Mouse (Mus musculus): ENCODE measurements around the gene Msi1. TPM values are rescaled to one million over a fixed set of nuclear protein-coding genes. Genes with fewer than 3 reads are reported as not detected.
"Not testable (repeated sequence)": the region's sequence is repeated elsewhere in the genome, so short reads cannot be mapped to it uniquely, and the experiment has no call there.

Msi1 gene
- polyA plus RNA-seq, 1 experiment: 0.14 TPM

GRCm38 (mm10) chr5:115437242-115437944, 8.0 kb downstream of the Msi1 start:
- TF ChIP-seq GATA1 (IDR thresholded peaks at IDR 0.05; ENCODE audit: low read length) (no peak), TAL1 (IDR thresholded peaks at IDR 0.05; ENCODE audit: low read length) (no peak)
- H3K4me3 ChIP-seq (replicated peaks): no peak overlapping the region
- H3K9me3 ChIP-seq (ENCODE audit: control insufficient read depth, low read length): no peaks in the 10 kb centered on the region
- no peaks in the 10 kb centered on the region for H3K4me1 ChIP-seq (ENCODE audit: control insufficient read depth)
- H3K36me3 ChIP-seq (ENCODE audit: control insufficient read depth): no peaks in the 10 kb centered on the region
- H3K27me3 ChIP-seq (ENCODE audit: control insufficient read depth): peaks cover 54% of the 10 kb centered on the region

- no peak overlapping the region for H3K4me3 ChIP-seq (replicated peaks)
- no peaks in the 10 kb centered on the region for H3K9me3 ChIP-seq (ENCODE audit: control insufficient read depth, low read length)
- H3K36me3 ChIP-seq (ENCODE audit: control insufficient read depth): no peaks in the 10 kb centered on the region
- H3K4me1 ChIP-seq (ENCODE audit: control insufficient read depth): no peaks in the 10 kb centered on the region
- H3K27me3 ChIP-seq (ENCODE audit: control insufficient read depth): peaks cover 49% of the 10 kb centered on the region
- TF ChIP-seq GATA1 (IDR thresholded peaks at IDR 0.05; ENCODE audit: low read length) (no peak), TAL1 (IDR thresholded peaks at IDR 0.05; ENCODE audit: low read length) (no peak)
These were observed 8.5 kb downstream of the Msi1 start for GRCm38 (mm10) chr5:115437945-115438315.

GRCm38 (mm10) chr5:115438667-115439066, 9.3 kb downstream of the Msi1 start:
- peaks cover 44% of the 10 kb centered on the region for H3K27me3 ChIP-seq (ENCODE audit: control insufficient read depth)
- no peaks in the 10 kb centered on the region for H3K4me1 ChIP-seq (ENCODE audit: control insufficient read depth)
- no peaks in the 10 kb centered on the region for H3K36me3 ChIP-seq (ENCODE audit: control insufficient read depth)
- no peaks in the 10 kb centered on the region for H3K9me3 ChIP-seq (ENCODE audit: control insufficient read depth, low read length)
- no peak for TF ChIP-seq GATA1 (IDR thresholded peaks at IDR 0.05; ENCODE audit: low read length)
- no peak for TF ChIP-seq TAL1 (IDR thresholded peaks at IDR 0.05; ENCODE audit: low read length)
- H3K4me3 ChIP-seq (replicated peaks): no peak overlapping the region

GRCm38 (mm10) chr5:115441205-115441849, 11.9 kb downstream of the Msi1 start:
- no peak overlapping the region for H3K4me3 ChIP-seq (replicated peaks)
- H3K27me3 ChIP-seq (ENCODE audit: control insufficient read depth): peaks cover 18% of the 10 kb centered on the region
- TF ChIP-seq GATA1 (IDR thresholded peaks at IDR 0.05; ENCODE audit: low read length) (no peak), TAL1 (IDR thresholded peaks at IDR 0.05; ENCODE audit: low read length) (no peak)
- H3K9me3 ChIP-seq (ENCODE audit: control insufficient read depth, low read length): no peaks in the 10 kb centered on the region
- no peaks in the 10 kb centered on the region; the same call in 1 of the 2 replicates for H3K36me3 ChIP-seq (ENCODE audit: control insufficient read depth)
- H3K4me1 ChIP-seq (ENCODE audit: control insufficient read depth): no peaks in the 10 kb centered on the region

- H3K27me3 ChIP-seq (ENCODE audit: control insufficient read depth): not testable (repeated sequence)
These were observed 13.3 kb downstream of the Msi1 start for GRCm38 (mm10) chr5:115442663-115443062.

GRCm38 (mm10) chr5:115444130-115444529, 14.7 kb downstream of the Msi1 start:
- Histone ChIP-seq H3K9me3 (ENCODE audit: control insufficient read depth, low read length) (no peaks in the 10 kb centered on the region), H3K4me1 (ENCODE audit: control insufficient read depth) (no peaks in the 10 kb centered on the region), H3K36me3 (ENCODE audit: control insufficient read depth) (no peaks in the 10 kb centered on the region; the same call in 1 of the 2 replicates), H3K27me3 (ENCODE audit: control insufficient read depth) (no peaks in the 10 kb centered on the region; the same call in 1 of the 2 replicates), H3K4me3 (replicated peaks) (no peak overlapping the region)
- TF ChIP-seq TAL1 (IDR thresholded peaks at IDR 0.05; ENCODE audit: low read length) (no peak), GATA1 (IDR thresholded peaks at IDR 0.05; ENCODE audit: low read length) (no peak)

More at GRCm38 (mm10) chr5:115442663-115443062, 13.3 kb downstream of the Msi1 start:
- H3K9me3 ChIP-seq (ENCODE audit: control insufficient read depth, low read length); H3K4me1 ChIP-seq (ENCODE audit: control insufficient read depth); H3K36me3 ChIP-seq (ENCODE audit: control insufficient read depth); H3K4me3 ChIP-seq (replicated peaks): not testable (repeated sequence)

- no peaks in the 10 kb centered on the region for H3K4me1 ChIP-seq (ENCODE audit: control insufficient read depth)
- H3K4me3 ChIP-seq (replicated peaks): no peak overlapping the region
- no peaks in the 10 kb centered on the region for H3K27me3 ChIP-seq (ENCODE audit: control insufficient read depth)
- H3K36me3 ChIP-seq (ENCODE audit: control insufficient read depth): no peaks in the 10 kb centered on the region; the same call in 1 of the 2 replicates
- TF ChIP-seq TAL1 (IDR thresholded peaks at IDR 0.05; ENCODE audit: low read length) (no peak), GATA1 (IDR thresholded peaks at IDR 0.05; ENCODE audit: low read length) (no peak)
- H3K9me3 ChIP-seq (ENCODE audit: control insufficient read depth, low read length): no peaks in the 10 kb centered on the region
These were observed 17.7 kb downstream of the Msi1 start for GRCm38 (mm10) chr5:115447108-115447507.

- no peak overlapping the region for H3K4me3 ChIP-seq (replicated peaks)
- no peaks in the 10 kb centered on the region for H3K4me1 ChIP-seq (ENCODE audit: control insufficient read depth)
- H3K9me3 ChIP-seq (ENCODE audit: control insufficient read depth, low read length): no peaks in the 10 kb centered on the region
- H3K27me3 ChIP-seq (ENCODE audit: control insufficient read depth): no peaks in the 10 kb centered on the region
- no peaks in the 10 kb centered on the region; the same call in 1 of the 2 replicates for H3K36me3 ChIP-seq (ENCODE audit: control insufficient read depth)
- TF ChIP-seq TAL1 (IDR thresholded peaks at IDR 0.05; ENCODE audit: low read length): no peak
- TF ChIP-seq GATA1 (IDR thresholded peaks at IDR 0.05; ENCODE audit: low read length): no peak
These were observed 19.8 kb downstream of the Msi1 start for GRCm38 (mm10) chr5:115449247-115449646.

- no peaks in the 10 kb centered on the region for H3K4me1 ChIP-seq (ENCODE audit: control insufficient read depth)
- no peak overlapping the region for H3K4me3 ChIP-seq (replicated peaks)
- H3K9me3 ChIP-seq (ENCODE audit: control insufficient read depth, low read length): no peaks in the 10 kb centered on the region
- H3K27me3 ChIP-seq (ENCODE audit: control insufficient read depth): no peaks in the 10 kb centered on the region
- H3K36me3 ChIP-seq (ENCODE audit: control insufficient read depth): no peaks in the 10 kb centered on the region
- no peak for TF ChIP-seq GATA1 (IDR thresholded peaks at IDR 0.05; ENCODE audit: low read length)
- TF ChIP-seq TAL1 (IDR thresholded peaks at IDR 0.05; ENCODE audit: low read length): no peak
These were observed 21.3 kb downstream of the Msi1 start for GRCm38 (mm10) chr5:115450410-115451317.
